Mouse (Mus musculus) spleen, adult 2 months (tissue): Measurements from ENCODE around the gene Bglap2. TPM values are rescaled to one million over a fixed set of nuclear protein-coding genes. Genes with fewer than 3 reads are reported as not detected.
A peak's percentile ranks its signal among the peaks of the same experiment; 100 is the strongest.

Source experiments
- DNase-seq, 2 experiments: peaks; one replicate each; pipeline versions ENCODE4 v3.0.0 to v3.0.0-alpha.2; 2012 to 2021; ENCODE audit warnings: low spot score in 2 of 2, low read depth in 1 of 2
- H3K27ac ChIP-seq: fragments of 200-500 bp; 2 replicates; pipeline ENCODE4 v1.5.1; 2012; ENCODE audit warnings: low read length, inconsistent platforms; ENCODE audit not compliant: insufficient read depth
- H3K27me3 ChIP-seq: fragments of 200-500 bp; 2 replicates; pipeline ENCODE4 v1.6.1; 2012; ENCODE audit warnings: mild to moderate bottlenecking, moderate library complexity, low read length, inconsistent platforms; ENCODE audit not compliant: control insufficient read depth, insufficient read depth
- H3K36me3 ChIP-seq: fragments of 200-500 bp; 2 replicates; pipeline ENCODE4 v1.6.1; 2012; ENCODE audit warnings: mild to moderate bottlenecking, low read length, inconsistent platforms; ENCODE audit not compliant: control insufficient read depth, insufficient read depth
- H3K4me1 ChIP-seq: fragments of 200-500 bp; 2 replicates; pipeline ENCODE4 v1.6.1; 2011; ENCODE audit warnings: inconsistent platforms; ENCODE audit not compliant: control insufficient read depth, insufficient read depth, insufficient read length
- H3K4me3 ChIP-seq: fragments of 200-500 bp; 2 replicates; pipeline ENCODE4 v1.5.1; 2011; ENCODE audit warnings: mild to moderate bottlenecking, inconsistent platforms; ENCODE audit not compliant: insufficient read depth, insufficient read length; ENCODE audit errors: extremely low read depth
- CTCF ChIP-seq: fragments of 200-500 bp; IDR thresholded peaks from 2 replicates; pipeline ENCODE4 v1.5.1; 2011; ENCODE audit warnings: mild to moderate bottlenecking, inconsistent platforms; ENCODE audit not compliant: insufficient read depth, insufficient read length, insufficient replicate concordance; ENCODE audit errors: extremely low read depth
- POLR2A ChIP-seq: fragments of 200-500 bp; IDR thresholded peaks from 2 replicates; pipeline ENCODE4 v1.6.1; 2011; ENCODE audit warnings: low read depth, low read length, inconsistent platforms
- WGBS: fragments of 180-500 bp; shearing (Covaris S2); methylation state at CpG from one replicate; pipeline ENCODE4 v1.1.7; 2018; 5-methylcytosine and 5-hydroxymethylcytosine counted together
- polyA plus RNA-seq: library from polyadenylated mRNA; depleted of rRNA; stranded (reverse); fragments of >200 nt; gene quantifications from 2 replicates; pipeline ENCODE4 v1.2.3, GENCODE M21; 2012

Bglap2 gene
- polyA plus RNA-seq, 1 experiment: not detected

DNA sequence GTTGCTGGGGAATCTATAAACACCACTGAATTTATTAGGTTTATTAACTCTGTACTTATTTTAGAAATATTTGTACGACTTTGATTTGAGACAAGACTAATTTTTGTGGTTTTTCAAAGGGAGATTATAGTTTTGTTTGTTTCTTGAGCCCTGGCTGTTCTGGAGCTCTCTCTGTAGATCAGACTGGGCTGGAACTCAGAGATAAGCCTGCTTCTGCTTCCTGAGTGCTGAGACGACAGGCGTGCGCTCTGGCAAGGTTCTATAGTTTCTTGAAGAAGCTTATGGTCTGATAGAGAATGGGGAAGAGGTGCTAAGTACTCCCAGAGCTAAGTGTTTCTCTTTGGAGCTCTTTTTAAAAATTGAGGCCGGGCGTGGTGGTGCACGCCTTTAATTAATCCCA, 40.2 kb downstream of the Bglap2 start:
- DNase-seq: no peak
- Histone ChIP-seq H3K4me3 (no peak overlapping the region), H3K27ac (no peak overlapping the region), H3K27me3 (no peaks in the 10 kb centered on the region), H3K4me1 (peaks cover 6% of the 10 kb centered on the region; the same call in 1 of the 2 replicates), H3K36me3 (peaks cover 10% of the 10 kb centered on the region)
- no peak for TF ChIP-seq POLR2A
- no peak for TF ChIP-seq CTCF
- 71% methylated on average over 7 of the region's 7 CpGs for WGBS

DNA sequence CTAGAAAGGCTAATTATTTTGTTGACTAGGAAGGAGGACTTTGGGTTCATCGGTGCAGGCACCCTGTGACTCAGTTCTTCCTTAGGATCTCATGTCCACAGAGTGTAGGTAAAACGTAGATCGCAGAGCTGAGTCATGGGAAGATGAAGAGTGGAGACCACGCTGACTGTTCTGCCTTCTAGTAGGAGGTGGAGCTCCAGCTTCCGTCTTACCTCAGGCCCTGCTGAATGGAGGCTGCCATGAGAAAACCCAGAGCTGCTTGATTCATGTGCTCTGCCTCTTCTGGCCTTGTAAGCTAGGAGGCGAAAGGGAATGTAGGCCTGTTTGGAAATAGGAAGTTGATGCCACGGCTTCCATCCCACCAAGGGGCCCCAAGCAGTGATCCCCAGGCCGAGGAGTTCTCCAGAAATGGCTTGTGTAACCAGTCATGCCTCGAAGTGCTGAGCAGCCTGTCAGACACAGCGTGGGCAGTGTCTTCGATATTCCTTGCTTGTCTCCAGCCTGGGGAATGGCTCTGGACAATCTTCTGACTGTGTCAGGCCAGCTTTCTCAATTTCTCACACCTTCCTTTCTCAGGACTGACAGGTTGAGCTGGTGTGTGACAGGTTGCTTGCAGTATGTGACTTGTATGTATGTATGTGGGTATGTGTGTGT, 41.0 kb downstream of the Bglap2 start:
- DNase-seq: peak in 1 of 2 experiments; percentile 7

DNA sequence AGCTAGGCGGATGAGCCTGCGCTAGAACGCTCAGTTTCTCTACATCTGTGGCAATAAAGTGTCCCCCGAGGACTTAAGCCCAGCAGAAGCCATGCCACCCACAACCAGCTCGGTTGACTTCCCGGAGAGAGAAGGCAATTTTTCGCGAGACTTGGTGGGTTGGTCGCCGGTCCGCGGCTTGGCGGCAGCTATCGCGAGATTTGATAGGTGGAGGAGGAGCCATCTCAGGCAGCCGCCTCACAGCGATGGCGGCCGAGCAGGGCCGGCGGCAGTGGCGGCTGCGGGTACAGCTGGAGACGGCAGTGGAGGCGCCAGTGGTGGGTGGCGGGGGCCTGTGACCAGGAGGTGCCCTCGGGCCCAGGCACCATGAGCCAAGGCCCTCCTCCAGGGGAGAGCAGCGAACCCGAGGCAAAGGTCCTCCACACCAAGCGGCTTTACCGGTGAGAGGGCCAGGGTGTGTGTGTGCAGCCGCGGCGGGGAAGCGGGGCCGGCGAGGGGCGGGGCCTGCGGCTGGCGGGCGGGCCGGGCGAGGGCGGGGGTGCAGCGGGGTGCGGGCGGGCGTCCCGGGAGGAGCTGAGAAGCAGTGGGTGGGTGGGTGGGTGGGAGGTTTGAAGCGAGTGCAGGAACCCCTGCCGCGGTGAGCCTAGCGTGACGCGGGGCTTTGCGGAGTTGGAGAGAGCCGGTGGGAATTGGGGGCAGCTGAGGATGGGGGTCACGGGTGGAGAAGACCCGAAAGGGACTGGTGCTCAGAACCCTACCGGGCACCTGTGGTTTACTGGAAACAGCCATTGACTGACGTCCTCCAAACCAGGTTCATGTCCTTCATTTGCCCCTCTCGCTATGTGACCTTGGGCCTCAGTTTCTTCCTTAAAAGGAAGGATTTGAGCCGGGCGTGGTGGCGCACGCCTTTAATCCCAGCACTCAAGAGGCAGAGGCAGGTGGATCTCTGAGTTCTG, 42.2 kb downstream of the Bglap2 start, which contains the start of the genes Tmem79 and Smg5:
Tmem79 (minus strand) TSS at position 91 of the 956 bp plus-strand sequence.
Smg5 (plus strand) TSS at position 203 of the 956 bp plus-strand sequence.
- 1% methylated on average over 61 of the region's 66 CpGs for WGBS
- DNase-seq: peak; percentile 92 to 96
- Histone ChIP-seq H3K4me1 (peaks cover 6% of the 10 kb centered on the region; the same call in 1 of the 2 replicates), H3K27ac (peak within 1 kb of the TSS; percentile 95), H3K27me3 (no peaks in the 10 kb centered on the region), H3K36me3 (no peaks in the 10 kb centered on the region), H3K4me3 (peak within 1 kb of the TSS; percentile 95)
- no peak for TF ChIP-seq CTCF
- peak; percentile 90 for TF ChIP-seq POLR2A

More for the DNA sequence above, 41.0 kb downstream of the Bglap2 start:
- Histone ChIP-seq H3K27me3 (no peaks in the 10 kb centered on the region), H3K36me3 (peaks cover 3% of the 10 kb centered on the region), H3K27ac (no peak overlapping the region), H3K4me1 (peaks cover 6% of the 10 kb centered on the region; the same call in 1 of the 2 replicates), H3K4me3 (no peak overlapping the region)
- WGBS: 26% methylated on average over 11 of the region's 11 CpGs
- TF ChIP-seq CTCF: no peak
- no peak for TF ChIP-seq POLR2A

DNA sequence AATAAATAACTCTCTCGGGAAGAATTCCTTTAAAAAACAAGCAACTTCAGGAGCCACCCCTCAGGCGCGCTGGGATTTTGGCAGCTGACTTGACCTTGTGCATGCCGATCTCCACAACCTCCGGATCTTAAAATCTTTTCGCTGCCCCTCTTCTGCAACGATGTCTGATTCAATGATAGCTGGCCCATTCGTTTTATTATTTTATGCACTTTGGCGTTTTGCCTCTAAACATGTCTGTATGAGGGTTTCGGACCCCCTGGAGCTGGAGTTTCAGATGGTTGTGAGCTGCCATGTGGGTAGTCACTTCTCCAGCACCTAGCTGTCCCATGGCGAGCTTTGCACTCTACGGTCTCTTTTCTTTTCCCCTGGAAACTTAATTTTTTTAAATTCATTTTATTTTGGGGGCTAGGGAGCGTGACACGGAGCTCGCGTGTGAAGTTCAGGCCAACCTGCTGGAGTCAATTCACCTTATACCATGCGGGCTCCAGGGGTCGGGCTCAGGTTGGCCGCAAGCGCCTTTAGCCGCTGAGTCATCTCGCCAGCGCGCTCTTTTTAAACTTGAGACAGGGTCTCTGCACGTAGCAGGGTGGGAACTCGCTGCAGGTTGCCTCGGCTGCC, 43.0 kb downstream of the Bglap2 start:
- Histone ChIP-seq H3K36me3 (no peaks in the 10 kb centered on the region), H3K27me3 (no peaks in the 10 kb centered on the region), H3K4me3 (peak overlapping the region; percentile 95), H3K4me1 (peaks cover 6% of the 10 kb centered on the region; the same call in 1 of the 2 replicates), H3K27ac (peak overlapping the region; percentile 89)
- TF ChIP-seq POLR2A (no peak), CTCF (no peak)
- WGBS: under 1% methylated on average over 27 of the region's 27 CpGs
- DNase-seq: no peak

DNA sequence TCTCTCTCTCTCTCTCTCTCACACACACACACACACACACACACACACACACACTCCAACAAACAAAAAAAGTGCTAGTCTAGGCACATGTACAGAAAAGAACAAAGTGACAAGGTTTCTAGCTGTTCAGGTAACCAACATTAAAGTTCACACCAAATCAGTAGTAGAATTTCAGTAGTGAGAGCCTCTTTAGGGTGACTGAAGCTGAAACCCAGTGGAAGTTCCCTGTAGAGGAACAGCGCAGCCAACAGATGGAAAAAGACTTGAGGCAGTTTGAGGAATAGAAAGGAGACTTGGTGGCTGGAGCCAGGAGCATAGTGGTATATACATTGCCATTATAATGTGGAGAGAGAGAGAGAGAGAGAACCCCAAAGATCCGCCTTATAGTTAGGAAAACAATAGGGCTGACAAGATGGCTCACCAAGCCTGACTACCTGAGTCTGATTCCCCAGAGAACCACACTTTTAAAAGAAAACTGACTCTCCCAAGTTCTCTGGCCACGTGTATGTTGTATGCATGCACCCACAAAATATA, 43.5 kb downstream of the Bglap2 start:
- peaks cover 6% of the 10 kb centered on the region; the same call in 1 of the 2 replicates for H3K4me1 ChIP-seq
- H3K27me3 ChIP-seq: no peaks in the 10 kb centered on the region
- 0 out of 2 replicates have a peak overlapping the region, but pooled peaks have one; percentile 89 for H3K27ac ChIP-seq
- H3K36me3 ChIP-seq: no peaks in the 10 kb centered on the region
- DNase-seq: no peak
- H3K4me3 ChIP-seq: no peak overlapping the region; the same call in 1 of the 2 replicates
- TF ChIP-seq CTCF (no peak), POLR2A (no peak)
- 20% methylated on average over 3 of the region's 3 CpGs for WGBS

DNA sequence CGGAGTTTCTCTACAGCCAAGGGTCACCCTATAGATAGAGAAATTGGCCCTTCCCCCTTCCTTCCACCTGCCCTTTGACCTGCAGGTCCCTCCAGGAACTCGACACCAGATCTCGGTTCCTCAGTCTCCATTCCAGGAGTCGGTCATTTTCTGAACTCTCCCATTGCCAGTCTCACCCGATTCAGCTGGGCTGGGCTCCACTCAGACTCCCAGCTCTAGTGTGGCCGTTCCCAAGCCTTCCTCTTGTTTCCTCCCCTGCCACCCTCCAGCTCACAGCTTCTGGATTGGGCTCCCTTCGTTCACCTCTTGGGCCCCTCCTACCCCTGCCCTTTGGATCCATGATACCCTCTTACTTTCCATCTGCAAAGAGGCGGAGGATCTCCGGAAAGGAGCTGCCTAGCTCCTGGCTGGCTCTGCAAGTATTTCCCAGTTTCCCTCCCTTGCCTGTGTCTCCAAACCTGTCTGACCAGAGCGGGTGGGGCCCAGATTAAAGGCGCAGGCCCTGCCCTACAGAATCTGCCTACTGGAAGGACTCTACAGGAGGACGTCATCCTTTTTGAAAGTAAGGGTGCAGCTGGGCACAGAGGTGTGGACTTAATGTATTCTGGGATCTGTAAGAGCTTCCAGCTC, 44.4 kb downstream of the Bglap2 start:
- TF ChIP-seq CTCF (no peak), POLR2A (no peak)
- DNase-seq: no peak
- no peak overlapping the region for H3K27ac ChIP-seq
- no peaks in the 10 kb centered on the region for H3K27me3 ChIP-seq
- WGBS: 90% methylated on average over 12 of the region's 12 CpGs
- no peak overlapping the region for H3K4me3 ChIP-seq
- H3K4me1 ChIP-seq: peaks cover 6% of the 10 kb centered on the region; the same call in 1 of the 2 replicates
- H3K36me3 ChIP-seq: peaks cover 3% of the 10 kb centered on the region; the same call in 1 of the 2 replicates
